Mouse (Mus musculus): ENCODE data around the gene Lgals9. TPM values are rescaled to one million over a fixed set of nuclear protein-coding genes. Genes with fewer than 3 reads are reported as not detected.
A peak's percentile ranks its signal among the peaks of the same experiment; 100 is the strongest.
"Not testable (repeated sequence)": the region's sequence is repeated elsewhere in the genome, so short reads cannot be mapped to it uniquely, and the experiment has no call there.

Lgals9 gene
- polyA plus RNA-seq, 1 experiment from 2014 or later, result 1.8 TPM

- Histone ChIP-seq H3K27me3 (ENCODE audit: low read depth, poor library complexity, severe bottlenecking) (no peaks in the 10 kb centered on the region), H3K27ac (no peak overlapping the region), H3K4me1 (peaks cover 42% of the 10 kb centered on the region), H3K4me3 (no peak overlapping the region), H3K9me3 (replicated peaks) (no peaks in the 10 kb centered on the region), H3K36me3 (peaks cover 20% of the 10 kb centered on the region)
- DNase-seq (ENCODE audit: low spot score), result no peak
- WGBS, result 58% methylated on average over 12 of the region's 12 CpGs
These were observed 31.5 kb upstream of the Lgals9 start for GRCm38 (mm10) chr11:79016236-79016635.

- no peaks in the 10 kb centered on the region for H3K27me3 ChIP-seq (ENCODE audit: low read depth, poor library complexity, severe bottlenecking)
- WGBS, result 91% methylated on average over 24 of the region's 24 CpGs
- H3K36me3 ChIP-seq, result peaks cover 16% of the 10 kb centered on the region
- no peak overlapping the region for H3K4me3 ChIP-seq
- H3K9me3 ChIP-seq (replicated peaks), result no peaks in the 10 kb centered on the region
- no peak for DNase-seq (ENCODE audit: low spot score)
- H3K27ac ChIP-seq, result no peak overlapping the region
- H3K4me1 ChIP-seq, result peaks cover 42% of the 10 kb centered on the region
These were observed 31.0 kb upstream of the Lgals9 start for GRCm38 (mm10) chr11:79015660-79016215.

- DNase-seq (ENCODE audit: low spot score), result no peak
- Histone ChIP-seq H3K9me3 (replicated peaks) (no peaks in the 10 kb centered on the region), H3K27me3 (ENCODE audit: low read depth, poor library complexity, severe bottlenecking) (no peaks in the 10 kb centered on the region), H3K27ac (0 out of 2 replicates have a peak overlapping the region, but pooled peaks have one; percentile 1), H3K36me3 (peaks cover 8% of the 10 kb centered on the region; the same call in 1 of the 2 replicates), H3K4me3 (no peak overlapping the region), H3K4me1 (peaks cover 34% of the 10 kb centered on the region)
- WGBS, result 75% methylated on average over 15 of the region's 15 CpGs
These were observed 30.0 kb upstream of the Lgals9 start for GRCm38 (mm10) chr11:79014602-79015325.

- DNase-seq (ENCODE audit: low spot score), result no peak
- Histone ChIP-seq H3K27me3 (ENCODE audit: low read depth, poor library complexity, severe bottlenecking) (no peaks in the 10 kb centered on the region), H3K9me3 (replicated peaks) (no peaks in the 10 kb centered on the region), H3K36me3 (peaks cover 2% of the 10 kb centered on the region; the same call in 1 of the 2 replicates), H3K27ac (peak overlapping the region; percentile 12; the same call in 1 of the 2 replicates), H3K4me3 (no peak overlapping the region), H3K4me1 (peaks cover 34% of the 10 kb centered on the region)
- 74% methylated on average over 9 of the region's 9 CpGs for WGBS
These were observed 29.1 kb upstream of the Lgals9 start for GRCm38 (mm10) chr11:79013806-79014205.

- H3K27me3 ChIP-seq (ENCODE audit: low read depth, poor library complexity, severe bottlenecking), result no peaks in the 10 kb centered on the region
These were observed 28.3 kb upstream of the Lgals9 start for GRCm38 (mm10) chr11:79013056-79013455.

GRCm38 (mm10) chr11:79012529-79012928 is 27.8 kb upstream of the Lgals9 start:
- H3K4me1 ChIP-seq, result peaks cover 34% of the 10 kb centered on the region
- no peaks in the 10 kb centered on the region for H3K27me3 ChIP-seq (ENCODE audit: low read depth, poor library complexity, severe bottlenecking)
- H3K27ac ChIP-seq, result no peak overlapping the region
- no peak for DNase-seq (ENCODE audit: low spot score)
- no peak overlapping the region for H3K4me3 ChIP-seq
- peaks cover 2% of the 10 kb centered on the region; the same call in 1 of the 2 replicates for H3K36me3 ChIP-seq
- no peaks in the 10 kb centered on the region for H3K9me3 ChIP-seq (replicated peaks)
- WGBS, result 98% methylated on average over 2 of the region's 2 CpGs

More at GRCm38 (mm10) chr11:79013056-79013455, 28.3 kb upstream of the Lgals9 start:
- H3K27ac ChIP-seq, result no peak overlapping the region
- peaks cover 2% of the 10 kb centered on the region; the same call in 1 of the 2 replicates for H3K36me3 ChIP-seq
- no peak for DNase-seq (ENCODE audit: low spot score)
- H3K4me1 ChIP-seq, result peaks cover 34% of the 10 kb centered on the region
- H3K9me3 ChIP-seq (replicated peaks), result no peaks in the 10 kb centered on the region
- no peak overlapping the region for H3K4me3 ChIP-seq

- Histone ChIP-seq H3K27ac (no peak overlapping the region), H3K9me3 (replicated peaks) (no peaks in the 10 kb centered on the region), H3K4me3 (no peak overlapping the region), H3K27me3 (ENCODE audit: low read depth, poor library complexity, severe bottlenecking) (no peaks in the 10 kb centered on the region), H3K4me1 (peaks cover 3% of the 10 kb centered on the region), H3K36me3 (no peaks in the 10 kb centered on the region)
- WGBS, result 91% methylated on average over 7 of the region's 7 CpGs
- no peak for DNase-seq (ENCODE audit: low spot score)
These were observed 24.1 kb upstream of the Lgals9 start for GRCm38 (mm10) chr11:79008891-79009290.

- Histone ChIP-seq H3K27me3 (ENCODE audit: low read depth, poor library complexity, severe bottlenecking) (no peaks in the 10 kb centered on the region), H3K27ac (no peak overlapping the region), H3K9me3 (replicated peaks) (no peaks in the 10 kb centered on the region), H3K4me1 (peaks cover 6% of the 10 kb centered on the region; the same call in 1 of the 2 replicates), H3K4me3 (no peak overlapping the region), H3K36me3 (no peaks in the 10 kb centered on the region)
- 88% methylated on average over 6 of the region's 6 CpGs for WGBS
- DNase-seq (ENCODE audit: low spot score), result no peak
These were observed 23.4 kb upstream of the Lgals9 start for GRCm38 (mm10) chr11:79008007-79008775.

- not testable (repeated sequence) for DNase-seq (ENCODE audit: low spot score); H3K27me3 ChIP-seq (ENCODE audit: low read depth, poor library complexity, severe bottlenecking); H3K27ac ChIP-seq; H3K9me3 ChIP-seq (replicated peaks); H3K4me3 ChIP-seq; H3K36me3 ChIP-seq
- 84% methylated on average over 3 of the region's 3 CpGs for WGBS
- H3K4me1 ChIP-seq, result peaks cover 12% of the 10 kb centered on the region
These were observed 22.6 kb upstream of the Lgals9 start for GRCm38 (mm10) chr11:79007356-79007755.

GRCm38 (mm10) chr11:79006417-79006816 is 21.7 kb upstream of the Lgals9 start:
- DNase-seq (ENCODE audit: low spot score), result no peak
- Histone ChIP-seq H3K36me3 (no peaks in the 10 kb centered on the region), H3K4me3 (no peak overlapping the region), H3K27me3 (ENCODE audit: low read depth, poor library complexity, severe bottlenecking) (no peaks in the 10 kb centered on the region), H3K27ac (no peak overlapping the region), H3K9me3 (replicated peaks) (no peaks in the 10 kb centered on the region), H3K4me1 (peaks cover 13% of the 10 kb centered on the region)
- WGBS, result 79% methylated on average over 5 of the region's 5 CpGs

- 89% methylated on average over 14 of the region's 14 CpGs for WGBS
These were observed 21.0 kb upstream of the Lgals9 start for GRCm38 (mm10) chr11:79005578-79006394.

More at GRCm38 (mm10) chr11:79005578-79006394, 21.0 kb upstream of the Lgals9 start:
- DNase-seq (ENCODE audit: low spot score), result no peak
- H3K27me3 ChIP-seq (ENCODE audit: low read depth, poor library complexity, severe bottlenecking), result no peaks in the 10 kb centered on the region
- H3K36me3 ChIP-seq, result no peaks in the 10 kb centered on the region
- no peaks in the 10 kb centered on the region for H3K9me3 ChIP-seq (replicated peaks)
- H3K4me3 ChIP-seq, result no peak overlapping the region
- no peak overlapping the region for H3K27ac ChIP-seq
- peaks cover 13% of the 10 kb centered on the region for H3K4me1 ChIP-seq

All from limb, embryonic 10.5 days (tissue).